Mouse (Mus musculus): Measurements from ENCODE around the gene Zfp866. TPM values are rescaled to one million over a fixed set of nuclear protein-coding genes. Genes with fewer than 3 reads are reported as not detected.

Zfp866 gene
- polyA plus RNA-seq, 1 experiment, result 41.1 TPM

- Histone ChIP-seq H3K27ac (ENCODE audit: insufficient read depth, low read length) (no peak overlapping the region), H3K36me3 (ENCODE audit: control insufficient read depth, insufficient read depth, low read length, poor library complexity, severe bottlenecking) (no peaks in the 10 kb centered on the region), H3K27me3 (ENCODE audit: control insufficient read depth, insufficient read depth, low read length, poor library complexity, severe bottlenecking) (no peaks in the 10 kb centered on the region), H3K4me1 (ENCODE audit: control insufficient read depth, insufficient read depth, low read length) (no peaks in the 10 kb centered on the region), H3K9ac (ENCODE audit: low read depth, poor library complexity, severe bottlenecking) (no peak overlapping the region), H3K9me3 (replicated peaks; ENCODE audit: control insufficient read depth, insufficient read depth, low read length, poor library complexity, severe bottlenecking) (no peaks in the 10 kb centered on the region), H3K4me3 (ENCODE audit: low read depth, low read length) (no peak overlapping the region)
- no peak for TF ChIP-seq EP300 (IDR thresholded peaks at IDR 0.05; ENCODE audit: insufficient read depth, low read depth, low read length)
Measured at GRCm38 (mm10) chr8:69735495-69735894, 55.5 kb downstream of the Zfp866 start.

GRCm38 (mm10) chr8:69717232-69717580 lies 73.8 kb downstream of the Zfp866 start:
- Histone ChIP-seq H3K27ac (ENCODE audit: insufficient read depth, low read length) (peak overlapping the region; percentile 39; the same call in 1 of the 2 replicates), H3K9ac (ENCODE audit: low read depth, poor library complexity, severe bottlenecking) (peak overlapping the region; percentile 71), H3K4me1 (ENCODE audit: control insufficient read depth, insufficient read depth, low read length) (no peaks in the 10 kb centered on the region), H3K36me3 (ENCODE audit: control insufficient read depth, insufficient read depth, low read length, poor library complexity, severe bottlenecking) (peaks cover 10% of the 10 kb centered on the region), H3K9me3 (replicated peaks; ENCODE audit: control insufficient read depth, insufficient read depth, low read length, poor library complexity, severe bottlenecking) (no peaks in the 10 kb centered on the region), H3K27me3 (ENCODE audit: control insufficient read depth, insufficient read depth, low read length, poor library complexity, severe bottlenecking) (no peaks in the 10 kb centered on the region), H3K4me3 (ENCODE audit: low read depth, low read length) (peak overlapping the region; percentile 67)
- no peak for TF ChIP-seq EP300 (IDR thresholded peaks at IDR 0.05; ENCODE audit: insufficient read depth, low read depth, low read length)
- TF ChIP-seq POLR2A (IDR thresholded peaks at IDR 0.05; ENCODE audit: insufficient read depth, low read length), result no peak
- TF ChIP-seq CTCF (IDR thresholded peaks at IDR 0.05; ENCODE audit: low read depth, low read length), result no peak

GRCm38 (mm10) chr8:69716403-69717231 lies 74.4 kb downstream of the Zfp866 start:
- Histone ChIP-seq H3K9ac (ENCODE audit: low read depth, poor library complexity, severe bottlenecking) (peak overlapping the region; percentile 79), H3K36me3 (ENCODE audit: control insufficient read depth, insufficient read depth, low read length, poor library complexity, severe bottlenecking) (peaks cover 10% of the 10 kb centered on the region), H3K4me1 (ENCODE audit: control insufficient read depth, insufficient read depth, low read length) (no peaks in the 10 kb centered on the region), H3K27me3 (ENCODE audit: control insufficient read depth, insufficient read depth, low read length, poor library complexity, severe bottlenecking) (no peaks in the 10 kb centered on the region), H3K27ac (ENCODE audit: insufficient read depth, low read length) (peak overlapping the region; percentile 72), H3K9me3 (replicated peaks; ENCODE audit: control insufficient read depth, insufficient read depth, low read length, poor library complexity, severe bottlenecking) (no peaks in the 10 kb centered on the region), H3K4me3 (ENCODE audit: low read depth, low read length) (peak overlapping the region; percentile 76)
- peak; percentile 72 for TF ChIP-seq POLR2A (IDR thresholded peaks at IDR 0.05; ENCODE audit: insufficient read depth, low read length)
- no peak for TF ChIP-seq CTCF (IDR thresholded peaks at IDR 0.05; ENCODE audit: low read depth, low read length)

- Histone ChIP-seq H3K27me3 (ENCODE audit: control insufficient read depth, insufficient read depth, low read length, poor library complexity, severe bottlenecking) (no peaks in the 10 kb centered on the region), H3K36me3 (ENCODE audit: control insufficient read depth, insufficient read depth, low read length, poor library complexity, severe bottlenecking) (peaks cover 19% of the 10 kb centered on the region), H3K9ac (ENCODE audit: low read depth, poor library complexity, severe bottlenecking) (peak overlapping the region; percentile 79), H3K4me3 (ENCODE audit: low read depth, low read length) (peak overlapping the region; percentile 0), H3K9me3 (replicated peaks; ENCODE audit: control insufficient read depth, insufficient read depth, low read length, poor library complexity, severe bottlenecking) (no peaks in the 10 kb centered on the region), H3K27ac (ENCODE audit: insufficient read depth, low read length) (no peak overlapping the region), H3K4me1 (ENCODE audit: control insufficient read depth, insufficient read depth, low read length) (no peaks in the 10 kb centered on the region)
- TF ChIP-seq CTCF (IDR thresholded peaks at IDR 0.05; ENCODE audit: low read depth, low read length), result no peak
- TF ChIP-seq EP300 (IDR thresholded peaks at IDR 0.05; ENCODE audit: insufficient read depth, low read depth, low read length), result no peak
- TF ChIP-seq POLR2A (IDR thresholded peaks at IDR 0.05; ENCODE audit: insufficient read depth, low read length), result no peak
Measured at GRCm38 (mm10) chr8:69715366-69715765, 75.6 kb downstream of the Zfp866 start.

- TF ChIP-seq EP300 (IDR thresholded peaks at IDR 0.05; ENCODE audit: insufficient read depth, low read depth, low read length) (no peak), CTCF (IDR thresholded peaks at IDR 0.05; ENCODE audit: low read depth, low read length) (no peak), POLR2A (IDR thresholded peaks at IDR 0.05; ENCODE audit: insufficient read depth, low read length) (no peak)
- Histone ChIP-seq H3K36me3 (ENCODE audit: control insufficient read depth, insufficient read depth, low read length, poor library complexity, severe bottlenecking) (peaks cover 36% of the 10 kb centered on the region), H3K4me1 (ENCODE audit: control insufficient read depth, insufficient read depth, low read length) (no peaks in the 10 kb centered on the region)
Measured at GRCm38 (mm10) chr8:69713516-69713915, 77.5 kb downstream of the Zfp866 start.

More at GRCm38 (mm10) chr8:69713516-69713915, 77.5 kb downstream of the Zfp866 start:
- no peak overlapping the region for H3K27ac ChIP-seq (ENCODE audit: insufficient read depth, low read length)
- no peaks in the 10 kb centered on the region for H3K27me3 ChIP-seq (ENCODE audit: control insufficient read depth, insufficient read depth, low read length, poor library complexity, severe bottlenecking)
- no peak overlapping the region for H3K9ac ChIP-seq (ENCODE audit: low read depth, poor library complexity, severe bottlenecking)
- no peak overlapping the region for H3K4me3 ChIP-seq (ENCODE audit: low read depth, low read length)
- H3K9me3 ChIP-seq (replicated peaks; ENCODE audit: control insufficient read depth, insufficient read depth, low read length, poor library complexity, severe bottlenecking), result 0 out of 2 replicates have a peak, but pooled peaks cover 2% of the 10 kb centered on the region

Other genes starting within 250 kb of the Zfp866 start
- gene Zfp868, start 165.6 kb downstream of the Zfp866 start, polyA plus RNA-seq (2011; ENCODE audit: insufficient read depth, insufficient read length, low read depth, missing spikeins), result 16.8 and 21.6 TPM in 2 replicates
- gene Zfp964, start 136.7 kb downstream of the Zfp866 start, polyA plus RNA-seq (2011; ENCODE audit: insufficient read depth, insufficient read length, low read depth, missing spikeins), result 2.2 and 2.4 TPM in 2 replicates
- gene Zfp869, start 80.5 kb downstream of the Zfp866 start, polyA plus RNA-seq (2011; ENCODE audit: insufficient read depth, insufficient read length, low read depth, missing spikeins), result 29.1 and 33.7 TPM in 2 replicates
- gene Zfp963, start 41.2 kb downstream of the Zfp866 start, polyA plus RNA-seq (2011; ENCODE audit: insufficient read depth, insufficient read length, low read depth, missing spikeins), result 6.5 and 7.0 TPM in 2 replicates
- gene Gm20422, start 16.3 kb downstream of the Zfp866 start, polyA plus RNA-seq (2011; ENCODE audit: insufficient read depth, insufficient read length, low read depth, missing spikeins), result not detected in 2 replicates
- gene Atp13a1, start within 50 bp of the Zfp866 start, polyA plus RNA-seq (2011; ENCODE audit: insufficient read depth, insufficient read length, low read depth, missing spikeins), result 31.1 and 32.2 TPM in 2 replicates
- gene Gmip, start 17.5 kb upstream of the Zfp866 start, polyA plus RNA-seq (2011; ENCODE audit: insufficient read depth, insufficient read length, low read depth, missing spikeins), result 11.6 and 12.6 TPM in 2 replicates
- 10.1 and 10.8 TPM in 2 replicates for gene Lpar2, start 31.3 kb upstream of the Zfp866 start, polyA plus RNA-seq (2011; ENCODE audit: insufficient read depth, insufficient read length, low read depth, missing spikeins)
- gene Pbx4, start 41.3 kb upstream of the Zfp866 start, polyA plus RNA-seq (2011; ENCODE audit: insufficient read depth, insufficient read length, low read depth, missing spikeins), result 22.4 and 26.7 TPM in 2 replicates
- 0.96 and 1.2 TPM in 2 replicates for gene Cilp2, start 96.5 kb upstream of the Zfp866 start, polyA plus RNA-seq (2011; ENCODE audit: insufficient read depth, insufficient read length, low read depth, missing spikeins)
- gene Tssk6, start 111.0 kb upstream of the Zfp866 start, polyA plus RNA-seq (2011; ENCODE audit: insufficient read depth, insufficient read length, low read depth, missing spikeins), result not detected in 2 replicates
- 70.5 and 70.8 TPM in 2 replicates for gene Ndufa13, start 111.4 kb upstream of the Zfp866 start, polyA plus RNA-seq (2011; ENCODE audit: insufficient read depth, insufficient read length, low read depth, missing spikeins)
- 3.4 and 4.2 TPM in 2 replicates for gene Yjefn3, start 111.5 kb upstream of the Zfp866 start, polyA plus RNA-seq (2011; ENCODE audit: insufficient read depth, insufficient read length, low read depth, missing spikeins)
- gene Gatad2a, start 205.2 kb upstream of the Zfp866 start, polyA plus RNA-seq (2011; ENCODE audit: insufficient read depth, insufficient read length, low read depth, missing spikeins), result 155 TPM in 2 replicates

All from ES-Bruce4 (cell line).